13 mouse cellular contexts compared by ENCODE assay signal in the genomic region with DNA sequence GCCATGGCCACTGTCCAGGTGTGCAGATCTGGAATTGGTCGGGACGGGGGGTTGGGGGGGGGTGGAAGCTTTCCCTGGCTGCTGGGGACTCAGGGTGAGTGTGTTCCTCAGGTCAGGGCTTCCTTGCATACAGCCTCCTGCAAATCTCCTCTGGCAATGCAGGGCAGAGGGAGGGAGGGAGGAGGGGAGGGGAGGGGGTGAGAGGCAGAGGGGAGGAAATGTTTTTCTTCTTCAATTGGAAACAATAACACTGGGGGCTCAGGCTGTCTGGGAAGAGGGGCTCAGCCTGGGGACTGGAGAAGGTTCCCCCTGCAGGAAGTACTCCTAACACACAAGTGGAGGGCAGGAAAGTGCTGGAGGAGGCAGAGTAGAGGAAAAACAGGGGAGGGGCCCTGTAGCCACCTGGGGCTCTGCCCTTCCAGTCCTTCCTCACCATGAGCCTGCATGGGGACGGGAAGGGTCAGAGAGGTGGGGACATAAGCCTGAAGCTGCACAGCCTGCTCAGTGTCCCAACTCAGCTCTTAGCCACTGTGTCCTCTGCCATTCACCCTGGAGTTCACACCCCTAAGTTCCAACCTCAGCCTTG. TPM values are rescaled to one million over a fixed set of nuclear protein-coding genes. Genes with fewer than 3 reads are reported as not detected.
A peak's percentile ranks its signal among the peaks of the same experiment; 100 is the strongest.
DNase-seq lines count a peak whose midpoint lies in the region; ATAC-seq and TF ChIP-seq lines count a peak whose summit lies in the region.
"Had no signal": no experiment of that assay in that cellular context is flagged by ENCODE, and none has a peak within 500 bp of the region (broad histone marks: within the 10 kb centered on the region; RNA-seq: fewer than 3 reads in every experiment).

No protein-coding gene starts in this region.

- no peak for DNase-seq in heart, adult 2 months
- DNase-seq in heart, postnatal 4 days: no peak
- no peak for DNase-seq in lung, postnatal 25 days (ENCODE audit: low spot score)
- no peak for DNase-seq in natural killer cell, adult 2 months (ENCODE audit: low spot score in 2 of 2)
- no peak for DNase-seq in left cerebral cortex, postnatal 36 days (ENCODE audit: low spot score in 2 of 2)
- DNase-seq: B cell, adult 2 months; kidney, adult 11 months; midbrain, embryonic 14.5 days had no signal

- WGBS in heart, adult 2 months: 46% methylated on average over 3 of the region's 3 CpGs
- 20% methylated on average over 3 of the region's 3 CpGs for WGBS in lung, embryonic 15.5 days
- WGBS in heart, embryonic 16.5 days: 37% methylated on average over 3 of the region's 3 CpGs
- 35% methylated on average over 3 of the region's 3 CpGs for WGBS in liver, embryonic 12.5 days (ENCODE audit: insufficient replicate concordance)

- H3K4me3 ChIP-seq in heart, adult 2 months: no peak overlapping the region
- H3K4me3 ChIP-seq in lung, embryonic 15.5 days: no peak overlapping the region
- H3K4me3 ChIP-seq in heart, embryonic 16.5 days (ENCODE audit: low read length): no peak overlapping the region
- H3K4me3 ChIP-seq in liver, embryonic 12.5 days: no peak overlapping the region

- no peaks in the 10 kb centered on the region for H3K9me3 ChIP-seq in lung, embryonic 15.5 days
- peaks cover 9% of the 10 kb centered on the region for H3K9me3 ChIP-seq in heart, embryonic 16.5 days (replicated peaks; ENCODE audit: control insufficient read depth, low read length)
- H3K9me3 ChIP-seq in liver, embryonic 12.5 days (replicated peaks): no peaks in the 10 kb centered on the region

- peaks cover 26% of the 10 kb centered on the region for H3K4me1 ChIP-seq in heart, adult 2 months (ENCODE audit: control insufficient read depth, insufficient read depth, low read length)
- H3K4me1 ChIP-seq in lung, embryonic 15.5 days: peaks cover 48% of the 10 kb centered on the region
- peaks cover 11% of the 10 kb centered on the region for H3K4me1 ChIP-seq in heart, embryonic 16.5 days (ENCODE audit: control insufficient read depth, insufficient read depth, low read length)
- H3K4me1 ChIP-seq in liver, embryonic 12.5 days: peaks cover 66% of the 10 kb centered on the region

- peak overlapping the region; percentile 91 for H3K27ac ChIP-seq in heart, adult 2 months
- H3K27ac ChIP-seq in lung, embryonic 15.5 days: peak overlapping the region; percentile 95
- H3K27ac ChIP-seq in heart, embryonic 16.5 days (ENCODE audit: low read length): peak overlapping the region; percentile 90
- H3K27ac ChIP-seq in liver, embryonic 12.5 days: 0 out of 2 replicates have a peak overlapping the region, but pooled peaks have one; percentile 43

- H3K4me2 ChIP-seq in lung, embryonic 15.5 days: no peak overlapping the region; the same call in 1 of the 2 replicates
- H3K4me2 ChIP-seq in heart, embryonic 16.5 days (ENCODE audit: low read depth, low read length): 0 out of 2 replicates have a peak overlapping the region, but pooled peaks have one; percentile 8
- no peak overlapping the region for H3K4me2 ChIP-seq in liver, embryonic 12.5 days

- intact Hi-C loops in heart, adult 2 months (cut with DNase I): no loop called here
- intact Hi-C loops in left cerebral cortex, postnatal 36 days (cut with DNase I): loop anchor here (5.0 kb wide), 1 partner anchor 146 kb away; a partner anchor contains a TSS

- H3K79me2 ChIP-seq in heart, adult 2 months (replicated peaks; ENCODE audit: control insufficient read depth, insufficient read depth, low read length): peaks cover 6% of the 10 kb centered on the region

- no peaks in the 10 kb centered on the region for H3K27me3 ChIP-seq in heart, adult 2 months (ENCODE audit: control insufficient read depth, insufficient read depth, low read length)
- H3K27me3 ChIP-seq in lung, embryonic 15.5 days: peaks cover 16% of the 10 kb centered on the region
- peaks cover 8% of the 10 kb centered on the region for H3K27me3 ChIP-seq in heart, embryonic 16.5 days (ENCODE audit: control insufficient read depth, insufficient read depth, low read length)
- peaks cover 30% of the 10 kb centered on the region for H3K27me3 ChIP-seq in liver, embryonic 12.5 days (replicated peaks)

- TF ChIP-seq POLR2A in heart, adult 2 months (IDR thresholded peaks at IDR 0.05; ENCODE audit: insufficient read depth, low read depth, low read length): no peak

- no peaks in the 10 kb centered on the region; the same call in 1 of the 2 replicates for H3K36me3 ChIP-seq in heart, adult 2 months (ENCODE audit: control insufficient read depth, insufficient read depth, low read length)
- H3K36me3 ChIP-seq in lung, embryonic 15.5 days: no peaks in the 10 kb centered on the region
- no peaks in the 10 kb centered on the region for H3K36me3 ChIP-seq in heart, embryonic 16.5 days (ENCODE audit: control insufficient read depth, insufficient read depth)
- H3K36me3 ChIP-seq in liver, embryonic 12.5 days: no peaks in the 10 kb centered on the region

- peak overlapping the region; percentile 3; the same call in 1 of the 2 replicates for H3K9ac ChIP-seq in heart, adult 2 months (ENCODE audit: low read depth, low read length)
- no peak overlapping the region for H3K9ac ChIP-seq in lung, embryonic 15.5 days
- peak overlapping the region; percentile 19; the same call in 1 of the 2 replicates for H3K9ac ChIP-seq in heart, embryonic 16.5 days (ENCODE audit: low read length)
- no peak overlapping the region for H3K9ac ChIP-seq in liver, embryonic 12.5 days

- TF ChIP-seq CTCF in heart, adult 2 months (IDR thresholded peaks at IDR 0.05): 0 out of 2 replicates have a peak, but pooled peaks have one; percentile 6

- TF ChIP-seq EP300 in heart, adult 2 months (IDR thresholded peaks at IDR 0.05; ENCODE audit: insufficient read depth, low read depth, low read length): no peak

- no peak for ATAC-seq in lung, embryonic 15.5 days (ENCODE audit: borderline replicate concordance, extremely low read depth, low FRiP score, low TSS enrichment)
- peak; percentile 25 for ATAC-seq in heart, embryonic 16.5 days (replicated peaks; ENCODE audit: extremely low read depth, insufficient read depth, low FRiP score)
- no peak for ATAC-seq in liver, embryonic 12.5 days

RNA-seq across cellular contexts. Expression of a gene that starts 3.0 kb away (rescaled TPM):
- total RNA-seq in heart, adult 2 months (2021): 10 to 100 TPM; 58.8 to 90.6 TPM
- polyA plus RNA-seq in heart, adult 2 months (2012; rRNA removed): 79.9 and 102 TPM in 2 replicates
- 100 to 1,000 TPM; 191 to 208 TPM for total RNA-seq in heart, postnatal 4 days (2021)
- 49.2 and 53.5 TPM in 2 replicates for polyA plus RNA-seq in lung, embryonic 15.5 days (2015; fragmentation: Nextera tagmentation; extraction: Ambion mirVana)
- 46.0 and 49.6 TPM in 2 replicates for polyA plus RNA-seq in heart, embryonic 16.5 days (2015; fragmentation: Nextera tagmentation; extraction: Ambion mirVana)
- 16.2 TPM in 2 replicates for polyA plus RNA-seq in liver, embryonic 12.5 days (2016; fragmentation: Nextera tagmentation; extraction: Ambion mirVana)
- total RNA-seq in left cerebral cortex, postnatal 36 days (2021): 100 to 1,000 TPM; 115 to 121 TPM

RNA-seq across cellular contexts. Expression of a gene that starts 53.1 kb away (rescaled TPM):
- total RNA-seq in heart, adult 2 months (2021): not detected
- polyA plus RNA-seq in heart, adult 2 months (2012; rRNA removed): not detected in 2 replicates
- total RNA-seq in heart, postnatal 4 days (2021): not detected
- not detected in 2 replicates for polyA plus RNA-seq in lung, embryonic 15.5 days (2015; fragmentation: Nextera tagmentation; extraction: Ambion mirVana)
- not detected in 2 replicates for polyA plus RNA-seq in heart, embryonic 16.5 days (2015; fragmentation: Nextera tagmentation; extraction: Ambion mirVana)
- polyA plus RNA-seq in liver, embryonic 12.5 days (2016; fragmentation: Nextera tagmentation; extraction: Ambion mirVana): not detected in 2 replicates
- not detected for total RNA-seq in left cerebral cortex, postnatal 36 days (2021)
- total RNA-seq: adrenal gland, adult 2 months had no signal
- polyA plus RNA-seq: adrenal gland, adult 2 months; limb, embryonic 11.5 days; midbrain, embryonic 14.5 days had no signal

Comparison
In these comparisons a context has a peak if more than half of its experiments do, and no peak if none do; other contexts are left out.
1. H3K27ac ChIP-seq: peak in every context shown above with its lines; median percentile 95 in lung, embryonic 15.5 days; 91 in heart, adult 2 months; 90 in heart, embryonic 16.5 days; 43 in liver, embryonic 12.5 days.
2. H3K9ac ChIP-seq: peak in heart, adult 2 months (single experiment) and heart, embryonic 16.5 days (single experiment); none in lung, embryonic 15.5 days (single experiment) and liver, embryonic 12.5 days (single experiment).